Mouse (Mus musculus): Measurements from ENCODE around the gene Mrc1. TPM values are rescaled to one million over a fixed set of nuclear protein-coding genes. Genes with fewer than 3 reads are reported as not detected.
A peak's percentile ranks its signal among the peaks of the same experiment; 100 is the strongest.

Mrc1 gene
- polyA plus RNA-seq, 1 experiment from 2014 or later, result 4.6 TPM

- H3K27me3 ChIP-seq (replicated peaks; ENCODE audit: control insufficient read depth, insufficient read depth, low read length), result no peaks in the 10 kb centered on the region
- no peak for ATAC-seq
- H3K36me3 ChIP-seq (ENCODE audit: control insufficient read depth, insufficient read depth, low read length), result no peaks in the 10 kb centered on the region
- H3K4me3 ChIP-seq (ENCODE audit: low read length), result no peak overlapping the region
- no peak overlapping the region for H3K4me2 ChIP-seq (ENCODE audit: low read depth, low read length)
- no peak overlapping the region for H3K27ac ChIP-seq (ENCODE audit: low read length)
- WGBS, result 80% methylated on average over 5 of the region's 5 CpGs
- no peaks in the 10 kb centered on the region for H3K4me1 ChIP-seq (ENCODE audit: control insufficient read depth, insufficient read depth, low read length)
- H3K9ac ChIP-seq (ENCODE audit: low read depth, low read length), result no peak overlapping the region
- H3K9me3 ChIP-seq (ENCODE audit: control insufficient read depth, low read length), result no peaks in the 10 kb centered on the region
These were observed 6.1 kb downstream of the Mrc1 start for GRCm38 (mm10) chr2:14235319-14235718.

GRCm38 (mm10) chr2:14236920-14237319 lies 7.7 kb downstream of the Mrc1 start:
- Histone ChIP-seq H3K9ac (ENCODE audit: low read depth, low read length) (no peak overlapping the region), H3K27me3 (replicated peaks; ENCODE audit: control insufficient read depth, insufficient read depth, low read length) (no peaks in the 10 kb centered on the region), H3K4me3 (ENCODE audit: low read length) (no peak overlapping the region), H3K36me3 (ENCODE audit: control insufficient read depth, insufficient read depth, low read length) (no peaks in the 10 kb centered on the region), H3K27ac (ENCODE audit: low read length) (no peak overlapping the region), H3K4me2 (ENCODE audit: low read depth, low read length) (no peak overlapping the region), H3K9me3 (ENCODE audit: control insufficient read depth, low read length) (no peaks in the 10 kb centered on the region), H3K4me1 (ENCODE audit: control insufficient read depth, insufficient read depth, low read length) (no peaks in the 10 kb centered on the region)
- WGBS, result 94% methylated on average over 4 of the region's 4 CpGs
- no peak for ATAC-seq

GRCm38 (mm10) chr2:14237723-14238122 lies 8.5 kb downstream of the Mrc1 start:
- Histone ChIP-seq H3K9me3 (ENCODE audit: control insufficient read depth, low read length) (no peaks in the 10 kb centered on the region), H3K27me3 (replicated peaks; ENCODE audit: control insufficient read depth, insufficient read depth, low read length) (no peaks in the 10 kb centered on the region), H3K27ac (ENCODE audit: low read length) (no peak overlapping the region), H3K4me3 (ENCODE audit: low read length) (no peak overlapping the region), H3K36me3 (ENCODE audit: control insufficient read depth, insufficient read depth, low read length) (no peaks in the 10 kb centered on the region), H3K4me2 (ENCODE audit: low read depth, low read length) (no peak overlapping the region), H3K9ac (ENCODE audit: low read depth, low read length) (no peak overlapping the region), H3K4me1 (ENCODE audit: control insufficient read depth, insufficient read depth, low read length) (no peaks in the 10 kb centered on the region)
- 44% methylated on average over 4 of the region's 4 CpGs for WGBS
- no peak for ATAC-seq

GRCm38 (mm10) chr2:14239151-14239550 lies 10.0 kb downstream of the Mrc1 start:
- Histone ChIP-seq H3K36me3 (ENCODE audit: control insufficient read depth, insufficient read depth, low read length) (no peaks in the 10 kb centered on the region), H3K4me2 (ENCODE audit: low read depth, low read length) (no peak overlapping the region), H3K9ac (ENCODE audit: low read depth, low read length) (no peak overlapping the region), H3K27ac (ENCODE audit: low read length) (no peak overlapping the region), H3K9me3 (ENCODE audit: control insufficient read depth, low read length) (no peaks in the 10 kb centered on the region), H3K4me3 (ENCODE audit: low read length) (no peak overlapping the region), H3K4me1 (ENCODE audit: control insufficient read depth, insufficient read depth, low read length) (no peaks in the 10 kb centered on the region), H3K27me3 (replicated peaks; ENCODE audit: control insufficient read depth, insufficient read depth, low read length) (no peaks in the 10 kb centered on the region)
- WGBS, result 62% methylated on average over 5 of the region's 5 CpGs
- ATAC-seq, result no peak

- Histone ChIP-seq H3K4me3 (ENCODE audit: low read length) (no peak overlapping the region), H3K27me3 (replicated peaks; ENCODE audit: control insufficient read depth, insufficient read depth, low read length) (no peaks in the 10 kb centered on the region), H3K4me2 (ENCODE audit: low read depth, low read length) (no peak overlapping the region), H3K9ac (ENCODE audit: low read depth, low read length) (no peak overlapping the region), H3K9me3 (ENCODE audit: control insufficient read depth, low read length) (no peaks in the 10 kb centered on the region), H3K36me3 (ENCODE audit: control insufficient read depth, insufficient read depth, low read length) (no peaks in the 10 kb centered on the region), H3K4me1 (ENCODE audit: control insufficient read depth, insufficient read depth, low read length) (no peaks in the 10 kb centered on the region), H3K27ac (ENCODE audit: low read length) (no peak overlapping the region)
- peak; percentile 55 for ATAC-seq
- WGBS, result 85% methylated on average over 5 of the region's 5 CpGs
These were observed 15.0 kb downstream of the Mrc1 start for GRCm38 (mm10) chr2:14244157-14244556.

- no peak for ATAC-seq
- WGBS, result 80% methylated on average over 2 of the region's 2 CpGs
- Histone ChIP-seq H3K27ac (ENCODE audit: low read length) (no peak overlapping the region), H3K4me3 (ENCODE audit: low read length) (no peak overlapping the region), H3K9ac (ENCODE audit: low read depth, low read length) (no peak overlapping the region), H3K27me3 (replicated peaks; ENCODE audit: control insufficient read depth, insufficient read depth, low read length) (no peaks in the 10 kb centered on the region), H3K9me3 (ENCODE audit: control insufficient read depth, low read length) (no peaks in the 10 kb centered on the region), H3K4me1 (ENCODE audit: control insufficient read depth, insufficient read depth, low read length) (no peaks in the 10 kb centered on the region), H3K36me3 (ENCODE audit: control insufficient read depth, insufficient read depth, low read length) (no peaks in the 10 kb centered on the region), H3K4me2 (ENCODE audit: low read depth, low read length) (no peak overlapping the region)
These were observed 15.5 kb downstream of the Mrc1 start for GRCm38 (mm10) chr2:14244668-14245067.

- ATAC-seq, result peak; percentile 52; the same call in 1 of the 2 replicates
- 72% methylated on average over 3 of the region's 3 CpGs for WGBS
These were observed 20.8 kb downstream of the Mrc1 start for GRCm38 (mm10) chr2:14249839-14250564.

GRCm38 (mm10) chr2:14251938-14252337 lies 22.7 kb downstream of the Mrc1 start:
- H3K27me3 ChIP-seq (replicated peaks; ENCODE audit: control insufficient read depth, insufficient read depth, low read length), result no peaks in the 10 kb centered on the region
- no peaks in the 10 kb centered on the region for H3K4me1 ChIP-seq (ENCODE audit: control insufficient read depth, insufficient read depth, low read length)
- no peak for ATAC-seq
- no peaks in the 10 kb centered on the region for H3K9me3 ChIP-seq (ENCODE audit: control insufficient read depth, low read length)
- H3K27ac ChIP-seq (ENCODE audit: low read length), result no peak overlapping the region
- no peak overlapping the region for H3K9ac ChIP-seq (ENCODE audit: low read depth, low read length)
- H3K4me2 ChIP-seq (ENCODE audit: low read depth, low read length), result no peak overlapping the region
- H3K36me3 ChIP-seq (ENCODE audit: control insufficient read depth, insufficient read depth, low read length), result no peaks in the 10 kb centered on the region
- WGBS, result 87% methylated on average over 3 of the region's 3 CpGs
- H3K4me3 ChIP-seq (ENCODE audit: low read length), result no peak overlapping the region

More at GRCm38 (mm10) chr2:14249839-14250564, 20.8 kb downstream of the Mrc1 start:
- no peak overlapping the region for H3K27ac ChIP-seq (ENCODE audit: low read length)
- H3K4me1 ChIP-seq (ENCODE audit: control insufficient read depth, insufficient read depth, low read length), result no peaks in the 10 kb centered on the region
- no peak overlapping the region for H3K4me3 ChIP-seq (ENCODE audit: low read length)
- no peak overlapping the region for H3K9ac ChIP-seq (ENCODE audit: low read depth, low read length)
- no peaks in the 10 kb centered on the region for H3K9me3 ChIP-seq (ENCODE audit: control insufficient read depth, low read length)
- no peaks in the 10 kb centered on the region for H3K27me3 ChIP-seq (replicated peaks; ENCODE audit: control insufficient read depth, insufficient read depth, low read length)
- no peak overlapping the region for H3K4me2 ChIP-seq (ENCODE audit: low read depth, low read length)
- no peaks in the 10 kb centered on the region for H3K36me3 ChIP-seq (ENCODE audit: control insufficient read depth, insufficient read depth, low read length)

- Histone ChIP-seq H3K27ac (ENCODE audit: low read length) (no peak overlapping the region), H3K4me3 (ENCODE audit: low read length) (no peak overlapping the region), H3K9me3 (ENCODE audit: control insufficient read depth, low read length) (no peaks in the 10 kb centered on the region), H3K4me1 (ENCODE audit: control insufficient read depth, insufficient read depth, low read length) (no peaks in the 10 kb centered on the region), H3K4me2 (ENCODE audit: low read depth, low read length) (no peak overlapping the region), H3K27me3 (replicated peaks; ENCODE audit: control insufficient read depth, insufficient read depth, low read length) (no peaks in the 10 kb centered on the region), H3K36me3 (ENCODE audit: control insufficient read depth, insufficient read depth, low read length) (no peaks in the 10 kb centered on the region), H3K9ac (ENCODE audit: low read depth, low read length) (no peak overlapping the region)
- ATAC-seq, result peak; percentile 99
These were observed 29.2 kb downstream of the Mrc1 start for GRCm38 (mm10) chr2:14258345-14258850.

- 81% methylated on average over 1 of the region's 1 CpGs for whole genome bisulfite sequencing
- no peaks in the 10 kb centered on the region for H3K36me3 ChIP-seq (ENCODE audit: control insufficient read depth, insufficient read depth, low read length)
- no peak overlapping the region for H3K4me3 ChIP-seq (ENCODE audit: low read length)
- no peak overlapping the region for H3K4me2 ChIP-seq (ENCODE audit: low read depth, low read length)
- H3K9ac ChIP-seq (ENCODE audit: low read depth, low read length), result no peak overlapping the region
- H3K27me3 ChIP-seq (replicated peaks; ENCODE audit: control insufficient read depth, insufficient read depth, low read length), result no peaks in the 10 kb centered on the region
- H3K4me1 ChIP-seq (ENCODE audit: control insufficient read depth, insufficient read depth, low read length), result no peaks in the 10 kb centered on the region
- H3K27ac ChIP-seq (ENCODE audit: low read length), result no peak overlapping the region
- ATAC-seq, result no peak
- H3K9me3 ChIP-seq (ENCODE audit: control insufficient read depth, low read length), result no peaks in the 10 kb centered on the region
These were observed 32.9 kb downstream of the Mrc1 start for GRCm38 (mm10) chr2:14262090-14262489.
